Mouse (Mus musculus) retina, adult 2 months (tissue): ENCODE measurements around the gene Supt7l.
A peak's percentile ranks its signal among the peaks of the same experiment; 100 is the strongest.
"Not testable (repeated sequence)": the region's sequence is repeated elsewhere in the genome, so short reads cannot be mapped to it uniquely, and the experiment has no call there.

ENCODE experiments used
- DNase-seq: peaks from one replicate; pipeline ENCODE4 v3.0.0-alpha.2; 2012; ENCODE audit warnings: low read depth, low spot score

Supt7l gene

GRCm38 (mm10) chr5:31527707-31528106, at the start of gene Supt7l:
Gene Supt7l, minus strand, starts transcription at chr5:31527807.
- not testable (repeated sequence) for DNase-seq

GRCm38 (mm10) chr5:31576539-31576975, 49.0 kb upstream of the Supt7l start:
- no peak for DNase-seq

- DNase-seq = no peak
Measured at GRCm38 (mm10) chr5:31573722-31574121, 46.1 kb upstream of the Supt7l start.

DNA sequence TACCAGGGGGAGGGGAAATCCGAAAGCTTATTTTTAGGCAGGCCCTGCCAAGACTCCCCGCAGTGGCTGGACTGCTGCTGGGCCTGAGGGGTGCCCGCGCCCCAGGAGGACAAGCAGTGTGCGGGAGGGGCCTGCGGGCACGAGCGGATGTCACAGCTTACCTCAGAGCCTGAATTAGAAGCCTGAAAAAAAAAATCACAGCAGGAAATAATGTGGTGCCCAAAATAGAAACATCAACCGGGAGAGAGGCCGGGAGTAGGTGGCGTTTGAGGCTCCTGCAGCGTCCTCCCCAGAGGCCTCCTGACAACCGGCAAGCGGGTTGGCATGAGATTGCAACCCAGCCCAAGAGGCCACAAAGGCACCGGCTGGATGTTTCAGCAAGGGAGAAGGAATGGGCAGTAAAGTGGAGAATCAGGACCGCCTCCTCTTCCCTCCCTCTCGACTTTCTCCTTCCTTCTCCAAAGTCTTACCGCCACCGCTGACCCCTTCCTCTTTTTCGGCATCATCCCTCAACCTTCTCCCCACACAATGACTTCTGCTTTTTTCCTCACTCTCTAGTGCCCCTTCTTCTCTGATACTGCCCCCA, 43.5 kb upstream of the Supt7l start:
- DNase-seq = peak; percentile 34

- no peak for DNase-seq
Measured at GRCm38 (mm10) chr5:31567951-31568657, 40.5 kb upstream of the Supt7l start.

DNA sequence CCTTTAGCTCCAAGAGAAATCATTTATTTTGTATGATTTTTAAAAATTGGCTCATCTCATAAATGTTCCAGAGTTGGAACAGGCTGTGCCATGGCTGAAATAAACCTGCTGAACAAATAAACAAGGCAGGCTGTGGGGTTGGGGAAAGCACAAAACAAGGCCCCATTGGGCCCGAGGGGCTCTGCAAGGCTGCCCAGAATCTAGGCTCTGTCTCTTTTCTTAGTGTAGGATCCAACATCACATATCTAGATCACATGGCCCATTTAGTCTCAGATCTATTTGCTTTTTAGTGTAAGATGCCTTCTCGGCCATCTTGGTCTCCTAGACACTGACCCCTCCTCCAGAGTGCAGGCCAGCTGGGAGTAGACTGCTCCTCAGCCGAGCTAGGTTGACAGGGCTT, 38.9 kb upstream of the Supt7l start:
- DNase-seq = no peak

DNA sequence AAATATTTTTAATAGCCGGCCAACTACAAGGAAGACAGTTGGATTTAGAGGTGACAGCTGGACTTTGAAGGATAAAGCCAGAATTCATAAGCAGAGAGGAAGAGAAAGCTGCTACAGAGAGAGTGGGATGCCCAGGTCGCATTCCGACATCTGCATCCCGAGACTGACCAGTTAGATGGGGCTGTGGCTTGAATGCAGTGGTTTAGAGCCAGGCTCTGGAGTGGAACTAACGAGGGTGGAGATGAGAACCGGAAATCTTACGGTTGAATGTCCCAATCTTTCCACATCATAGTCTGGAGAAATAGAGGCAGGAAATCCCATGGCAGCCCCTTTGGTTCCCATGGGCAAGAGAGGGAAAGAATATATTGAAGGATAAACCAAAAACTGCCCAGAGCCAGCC, 38.4 kb upstream of the Supt7l start:
- DNase-seq = no peak

DNA sequence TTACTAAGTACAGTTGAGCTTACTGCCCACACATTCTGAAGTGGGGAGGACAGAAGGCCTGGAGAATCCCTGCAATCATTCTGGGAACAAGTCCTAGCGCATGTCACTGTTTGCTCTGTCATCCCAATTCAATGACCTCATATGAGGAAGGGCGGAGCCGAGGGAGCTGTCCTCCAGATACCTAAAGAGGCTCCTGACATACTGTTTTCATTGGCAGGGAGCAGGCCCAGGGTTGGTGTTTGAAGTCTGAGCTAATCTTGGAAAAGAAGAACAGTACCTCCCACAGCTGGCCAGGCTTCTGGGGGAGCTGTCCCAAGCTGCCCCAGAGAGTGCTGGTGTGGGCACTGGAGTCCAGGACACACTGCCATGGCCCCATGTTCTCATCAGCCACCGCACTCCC, 37.4 kb upstream of the Supt7l start:
- DNase-seq = no peak

DNA sequence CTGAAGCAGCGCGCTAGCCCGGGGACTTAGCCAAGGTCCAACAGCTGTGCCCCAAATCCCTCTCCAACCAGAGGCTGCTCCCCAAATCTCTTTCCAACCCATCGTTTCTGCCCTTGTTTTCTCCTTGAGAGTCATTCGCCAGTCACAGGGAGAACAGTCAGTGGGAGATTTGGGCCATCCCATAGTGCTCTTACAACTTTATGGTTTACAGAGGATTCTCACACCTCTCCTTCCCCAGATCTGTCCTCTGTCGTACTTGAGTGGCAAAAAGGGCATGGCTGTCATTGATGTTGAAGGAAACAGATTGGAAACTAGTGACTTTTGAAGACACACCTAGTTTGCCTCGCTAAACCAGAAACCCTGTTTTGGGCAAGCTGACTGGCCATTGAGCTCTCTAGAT, 36.3 kb upstream of the Supt7l start:
- DNase-seq = no peak

DNA sequence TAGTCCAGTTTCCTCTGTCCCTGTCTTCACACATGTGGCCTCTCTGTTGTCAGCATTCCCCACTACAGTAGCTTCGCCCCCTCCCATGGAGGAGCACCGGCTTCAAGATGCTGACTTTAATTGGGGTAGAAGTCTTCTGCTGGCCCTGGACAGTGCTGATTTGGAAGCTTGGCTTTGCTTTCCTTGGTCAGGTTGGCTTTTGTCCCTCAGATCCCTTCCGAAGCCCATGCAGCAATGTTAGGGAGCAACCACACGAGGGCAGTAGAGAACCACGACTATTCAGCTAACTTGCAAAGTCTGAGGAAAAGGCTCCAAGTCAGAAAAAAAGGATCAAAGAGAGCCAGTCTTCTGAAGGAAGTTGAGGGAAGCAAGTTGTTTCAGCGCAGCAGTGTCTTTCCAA, 35.9 kb upstream of the Supt7l start:
- peak; percentile 53 for DNase-seq

DNA sequence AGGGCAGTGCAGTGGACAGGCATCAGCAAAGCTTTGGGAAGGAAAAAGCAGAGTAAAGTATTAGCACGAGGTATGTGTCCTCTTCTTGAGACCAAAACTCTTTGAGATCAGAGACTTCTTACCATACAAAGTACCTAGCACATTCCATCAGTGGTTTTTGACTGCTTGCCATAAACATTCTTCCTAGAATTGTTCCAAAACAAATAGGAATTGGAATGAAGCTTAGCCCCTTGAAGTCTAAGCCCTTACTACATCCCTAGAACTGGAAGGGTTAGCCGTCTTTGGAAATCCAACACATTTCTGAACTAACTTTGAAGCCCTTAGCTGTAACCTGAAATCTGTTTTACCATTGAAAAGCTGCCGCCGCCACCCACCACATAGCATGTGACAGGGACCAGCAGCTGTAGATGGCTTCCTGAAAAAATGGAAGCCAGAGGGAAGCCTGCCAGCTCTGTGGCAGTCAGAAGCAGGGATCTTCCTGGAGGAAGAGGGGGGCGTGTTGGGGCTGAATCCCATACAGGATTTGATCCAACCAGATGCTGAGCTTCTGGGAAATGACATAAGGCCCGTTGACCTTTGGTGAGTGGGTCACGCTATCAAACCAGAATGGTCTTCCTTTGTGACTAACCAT, 34.5 kb upstream of the Supt7l start:
- DNase-seq = no peak

- no peak for DNase-seq
Measured at GRCm38 (mm10) chr5:31560352-31560751, 32.7 kb upstream of the Supt7l start.

- DNase-seq = no peak
Measured at GRCm38 (mm10) chr5:31559401-31559800, 31.8 kb upstream of the Supt7l start.

DNA sequence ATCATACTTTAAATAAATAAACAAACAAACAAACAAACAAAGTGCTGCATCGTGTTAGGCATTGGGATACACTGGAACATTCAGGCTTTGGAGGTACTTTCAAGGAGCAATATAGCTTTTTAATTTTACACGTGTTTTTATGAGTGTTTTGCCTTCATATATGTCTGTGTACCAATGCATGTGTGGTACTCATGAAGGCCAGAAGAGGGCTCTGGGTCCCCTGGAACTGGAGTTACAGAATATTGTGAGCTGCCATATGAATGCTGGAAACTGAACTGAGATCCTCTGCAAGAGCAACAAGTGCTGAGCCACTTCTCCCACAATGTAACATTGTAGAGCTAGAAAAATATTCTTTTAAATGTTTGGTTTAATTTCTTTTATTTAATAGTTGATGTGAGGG, 7.6 kb upstream of the Supt7l start:
- DNase-seq = no peak

GRCm38 (mm10) chr5:31528560-31528959, 953 bp upstream of the Supt7l start:
- DNase-seq = no peak

- DNase-seq = no peak
Measured at GRCm38 (mm10) chr5:31527117-31527680, 408 bp downstream of the Supt7l start.

DNA sequence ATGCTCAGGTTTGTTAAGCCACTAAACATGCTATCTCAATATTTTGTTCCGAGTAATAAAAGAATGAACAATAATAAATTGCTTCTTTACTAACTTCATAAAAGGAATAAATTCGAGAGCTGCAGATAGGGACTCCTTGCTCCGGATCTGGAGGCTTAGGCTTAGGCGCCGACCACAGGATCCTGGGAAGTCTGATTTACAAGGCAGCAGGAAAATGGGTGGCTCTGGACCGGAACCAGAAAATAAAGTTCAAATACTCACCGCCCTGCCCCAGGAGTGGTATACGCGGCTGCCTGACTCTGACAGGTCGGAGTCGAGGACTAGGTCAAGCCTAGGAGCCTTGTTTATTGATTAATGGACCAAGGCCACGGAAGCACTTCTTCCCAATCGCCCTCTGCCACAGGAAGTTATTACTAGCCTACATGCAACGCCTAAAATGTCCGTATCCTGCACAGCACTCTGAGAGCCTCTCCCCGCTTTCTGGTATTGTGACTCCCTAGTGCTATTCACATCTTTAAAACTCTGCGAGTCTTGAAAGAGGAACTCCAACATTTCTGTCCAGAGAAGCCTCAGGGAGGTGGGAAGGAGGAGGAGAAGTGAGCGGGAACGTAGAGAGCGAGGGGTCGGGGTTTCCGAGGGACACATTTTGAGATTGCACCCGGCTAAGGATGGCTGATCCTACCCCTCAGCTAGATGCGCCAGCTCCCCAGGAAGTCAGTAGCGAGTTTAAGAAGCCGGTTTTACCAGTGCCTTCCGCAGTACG, 1.1 kb downstream of the Supt7l start, which contains the start of gene Slc4a1ap:
Gene Slc4a1ap (plus strand): TSS at position 642 of the 763 bp plus-strand sequence.
- DNase-seq = peak; percentile 90

DNA sequence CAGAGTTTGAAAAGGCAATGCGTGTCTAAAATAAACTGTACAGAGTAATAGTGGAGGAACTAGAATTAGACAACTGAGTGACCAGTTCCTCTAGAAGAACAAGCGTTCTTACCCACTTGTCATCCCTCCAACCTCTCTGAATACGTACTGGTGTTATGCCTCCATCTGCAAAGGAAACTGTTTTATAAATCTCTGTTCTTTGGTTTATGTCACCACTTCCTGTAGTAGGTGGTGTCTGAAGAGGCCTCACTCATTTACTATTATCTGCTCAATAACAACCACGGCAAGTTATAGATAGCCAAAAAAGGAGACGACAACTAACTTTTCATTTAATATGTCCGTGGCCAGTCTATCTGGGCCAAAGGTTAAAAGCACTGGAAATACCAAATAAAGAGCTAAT, 7.1 kb downstream of the Supt7l start:
- DNase-seq = no peak

DNA sequence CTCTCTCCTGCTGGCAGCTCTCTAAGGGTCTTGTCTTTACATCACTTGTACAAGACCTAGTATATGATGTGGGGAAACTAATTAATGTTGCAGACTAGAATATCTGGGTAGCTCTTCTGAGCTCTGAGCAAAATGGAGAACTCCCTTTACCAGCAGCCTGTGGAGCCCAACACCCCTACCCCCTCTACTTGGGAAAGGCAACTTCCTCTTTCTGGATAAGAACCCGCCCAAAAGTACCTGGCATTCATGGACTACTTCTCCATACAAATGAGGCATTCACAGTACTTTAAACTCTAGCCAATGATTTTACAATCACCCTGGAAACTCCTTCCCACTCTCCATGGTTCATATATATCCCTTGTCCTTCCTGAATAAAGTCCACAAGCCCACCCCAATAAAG, 15.1 kb downstream of the Supt7l start:
- no peak for DNase-seq

GRCm38 (mm10) chr5:31504843-31505242, 22.8 kb downstream of the Supt7l start:
- no peak for DNase-seq

DNA sequence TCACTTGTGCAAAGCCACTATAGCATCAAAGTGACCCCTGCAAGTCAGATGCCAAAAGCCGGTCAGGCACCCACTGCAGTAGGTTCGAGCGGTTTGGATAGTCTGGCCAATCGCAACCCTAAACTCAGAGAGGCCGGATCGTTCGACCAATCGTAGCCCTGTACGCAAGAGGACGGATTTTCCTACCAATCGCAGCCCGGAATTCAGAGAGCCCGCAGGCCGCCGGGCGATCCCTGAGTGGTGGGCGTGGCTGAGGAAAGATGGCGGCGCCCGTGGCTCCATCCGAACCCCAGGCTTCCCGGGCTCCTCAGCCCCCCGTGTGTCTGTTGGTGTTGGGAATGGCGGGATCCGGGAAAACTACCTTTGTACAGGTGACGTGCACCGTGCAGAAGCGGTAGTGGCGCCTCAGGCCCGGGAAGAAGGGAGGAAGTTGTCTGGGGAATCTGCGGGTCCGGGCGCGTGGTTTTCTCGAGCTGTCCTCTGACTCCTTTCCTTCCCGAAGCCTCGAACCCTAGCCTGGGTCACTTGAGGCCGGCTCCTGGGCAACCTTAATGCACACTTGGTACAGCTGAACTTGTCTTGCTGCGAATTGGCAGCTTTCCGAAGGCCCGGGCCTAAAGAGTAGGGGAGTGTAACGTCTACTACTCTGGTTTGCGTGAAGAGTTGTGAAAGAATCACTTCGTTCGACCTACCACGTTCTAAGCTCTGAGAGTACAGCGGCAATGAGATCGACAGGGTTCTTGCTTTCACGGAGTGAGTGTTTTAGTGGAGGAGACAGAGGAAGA, 32.9 kb downstream of the Supt7l start, which contains the start of gene Gpn1:
Gene Gpn1 (plus strand): TSS at position 229 of the 785 bp plus-strand sequence.
- peak; percentile 78 for DNase-seq
